Mouse (Mus musculus) mouse trophoblast stem cell (cell line): Measurements from ENCODE around the gene Arcn1.

Experiments used
- in situ Hi-C, 2 experiments: fragments of 300-500 bp; cut with MseI, MboI; formaldehyde crosslinking; loops; 2 replicates in 1 of 2; 3 replicates in 1 of 2; pipeline ENCODE4 v1.15.1; 2025

Gene Arcn1

GRCm38 (mm10) chr9:44745371-44745770, 22.3 kb downstream of the Arcn1 start:
- in situ Hi-C loops = no loop called here

- in situ Hi-C loops = no loop called here
Measured at GRCm38 (mm10) chr9:44740663-44741192, 26.9 kb downstream of the Arcn1 start.

GRCm38 (mm10) chr9:44737240-44737949, 30.2 kb downstream of the Arcn1 start:
- in situ Hi-C loops = no loop called here

- in situ Hi-C loops = no loop called here
Measured at GRCm38 (mm10) chr9:44736301-44736700, 31.3 kb downstream of the Arcn1 start.

GRCm38 (mm10) chr9:44735886-44736285, 31.8 kb downstream of the Arcn1 start:
- in situ Hi-C loops = no loop called here

GRCm38 (mm10) chr9:44734524-44735494, 32.8 kb downstream of the Arcn1 start, which contains the start of gene Phldb1:
TSS of gene Phldb1 (minus strand) at chr9:44735198.
- in situ Hi-C loops = no loop called here

GRCm38 (mm10) chr9:44733671-44734523, 33.7 kb downstream of the Arcn1 start:
- in situ Hi-C loops = no loop called here

- in situ Hi-C loops = no loop called here
Measured at GRCm38 (mm10) chr9:44732921-44733530, 34.6 kb downstream of the Arcn1 start.

GRCm38 (mm10) chr9:44732130-44732549, 35.5 kb downstream of the Arcn1 start:
- in situ Hi-C loops = no loop called here

- in situ Hi-C loops = no loop called here
Measured at GRCm38 (mm10) chr9:44727441-44727840, 40.2 kb downstream of the Arcn1 start.

GRCm38 (mm10) chr9:44726431-44727146, 41.1 kb downstream of the Arcn1 start:
- in situ Hi-C loops = no loop called here

GRCm38 (mm10) chr9:44724665-44725064, 43.0 kb downstream of the Arcn1 start:
- in situ Hi-C loops = no loop called here

- in situ Hi-C loops = no loop called here
Measured at GRCm38 (mm10) chr9:44724223-44724622, 43.4 kb downstream of the Arcn1 start.

- in situ Hi-C loops = no loop called here
Measured at GRCm38 (mm10) chr9:44723521-44724041, 44.1 kb downstream of the Arcn1 start.

GRCm38 (mm10) chr9:44723008-44723407, 44.6 kb downstream of the Arcn1 start:
- in situ Hi-C loops = no loop called here

- in situ Hi-C loops = no loop called here
Measured at GRCm38 (mm10) chr9:44722575-44722974, 45.1 kb downstream of the Arcn1 start.

- in situ Hi-C loops = no loop called here
Measured at GRCm38 (mm10) chr9:44721877-44722186, 45.8 kb downstream of the Arcn1 start.

- in situ Hi-C loops = no loop called here
Measured at GRCm38 (mm10) chr9:44721154-44721876, 46.3 kb downstream of the Arcn1 start.

- in situ Hi-C loops = no loop called here
Measured at GRCm38 (mm10) chr9:44720358-44721153, 47.1 kb downstream of the Arcn1 start.
